Mouse (Mus musculus): ENCODE results near the gene Bmp8a.
"Not testable (repeated sequence)": the region's sequence is repeated elsewhere in the genome, so short reads cannot be mapped to it uniquely, and the experiment has no call there.

Gene Bmp8a

DNA sequence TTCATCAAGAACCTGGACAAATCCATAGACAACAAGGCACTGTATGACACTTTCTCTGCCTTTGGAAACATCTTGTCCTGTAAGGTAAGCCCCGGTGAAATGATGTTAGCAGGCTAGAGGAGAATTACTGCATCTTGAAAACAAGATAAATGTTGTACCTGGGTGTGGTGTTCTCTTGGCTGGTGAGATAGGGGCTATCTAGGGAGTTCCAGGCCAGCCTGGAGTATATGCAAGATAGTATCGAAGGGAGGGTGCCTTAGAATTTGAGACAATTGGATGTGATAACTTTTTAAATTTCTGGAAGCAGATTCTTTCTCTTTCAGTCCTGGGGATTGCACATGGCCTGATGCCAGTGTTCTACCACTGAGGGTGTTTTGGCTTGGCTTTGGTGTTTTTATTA is 56.3 kb downstream of the Bmp8a start:
- no peak for DNase-seq (ENCODE audit: low spot score)

GRCm38 (mm10) chr4:123284731-123285624 is 58.1 kb downstream of the Bmp8a start:
- no peak for DNase-seq (ENCODE audit: low spot score)

DNA sequence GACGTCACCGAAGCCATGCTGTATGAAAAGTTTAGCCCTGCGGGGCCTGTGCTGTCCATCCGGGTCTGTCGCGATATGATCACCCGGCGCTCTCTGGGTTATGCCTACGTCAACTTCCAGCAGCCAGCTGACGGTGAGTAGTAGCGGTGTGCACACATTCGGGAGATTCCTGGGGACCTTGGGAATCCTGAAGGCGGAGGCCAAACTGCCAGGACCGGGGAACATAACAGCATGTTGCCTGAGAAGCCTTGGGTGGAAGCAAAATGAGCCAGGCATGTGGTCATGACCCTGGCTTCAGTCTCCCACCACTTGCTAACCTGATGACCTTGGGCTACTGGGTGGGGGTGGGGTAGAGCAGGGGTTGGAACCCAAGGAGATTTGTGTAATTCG is 59.4 kb downstream of the Bmp8a start:
- not testable (repeated sequence) for DNase-seq (ENCODE audit: low spot score)

GRCm38 (mm10) chr4:123282915-123283674 is 60.0 kb downstream of the Bmp8a start:
- not testable (repeated sequence) for DNase-seq (ENCODE audit: low spot score)

- DNase-seq (ENCODE audit: low spot score): peak; percentile 80
Measured at GRCm38 (mm10) chr4:123282500-123282899, 60.6 kb downstream of the Bmp8a start.

- DNase-seq (ENCODE audit: low spot score): no peak
Measured at GRCm38 (mm10) chr4:123280117-123280516, 62.9 kb downstream of the Bmp8a start.

- no peak for DNase-seq (ENCODE audit: low spot score)
Measured at GRCm38 (mm10) chr4:123271063-123271462, 72.0 kb downstream of the Bmp8a start.

Measured in layer of hippocampus, adult 11-12 months (tissue).